Mouse (Mus musculus) ES-Bruce4 (cell line): ENCODE results near the gene Cfap58.

ENCODE experiments used
- CTCF ChIP-seq: IDR thresholded peaks from one replicate; pipeline ENCODE4 v1.8.1; 2011; ENCODE audit warnings: low read depth, low read length
- EP300 ChIP-seq: IDR thresholded peaks from 2 replicates; pipeline ENCODE4 v1.6.1; 2011; ENCODE audit warnings: low read depth, low read length; ENCODE audit not compliant: insufficient read depth
- POLR2A ChIP-seq: IDR thresholded peaks from one replicate; pipeline ENCODE4 v1.8.1; 2011; ENCODE audit warnings: low read length; ENCODE audit not compliant: insufficient read depth

DNA sequence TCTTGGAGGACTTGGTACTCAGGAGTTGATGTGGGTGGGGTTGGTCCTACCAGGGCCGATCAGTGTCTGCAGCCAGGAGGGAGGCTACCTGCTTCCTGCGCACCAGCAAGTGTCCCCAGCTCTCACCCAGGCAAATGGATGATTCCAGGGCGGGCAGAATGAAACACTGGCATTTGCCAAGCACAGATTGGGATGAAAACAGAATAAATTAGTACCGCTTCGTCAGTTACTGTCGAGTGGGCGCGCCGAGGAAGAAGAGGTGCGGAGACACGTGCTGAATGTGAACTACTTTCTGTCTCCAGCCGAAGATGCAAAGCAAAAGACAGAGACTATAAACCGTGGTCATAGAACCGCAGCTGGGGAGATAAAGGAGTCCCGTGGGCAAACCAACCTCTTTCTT, 84.0 kb downstream of the Cfap58 start:
- TF ChIP-seq POLR2A, result no peak
- no peak for TF ChIP-seq CTCF
- no peak for TF ChIP-seq EP300
